Mouse (Mus musculus): ENCODE results near the gene Ipo13. TPM values are rescaled to one million over a fixed set of nuclear protein-coding genes. Genes with fewer than 3 reads are reported as not detected.

The Ipo13 gene
- polyA plus RNA-seq, 1 experiment from 2014 or later = 37.5 TPM

GRCm38 (mm10) chr4:117890750-117891149 is 24.0 kb downstream of the Ipo13 start:
- WGBS = 85% methylated on average over 8 of the region's 8 CpGs
- H3K9ac ChIP-seq = no peak overlapping the region
- H3K4me2 ChIP-seq = peak overlapping the region; percentile 82
- ATAC-seq (ENCODE audit: insufficient read depth, low FRiP score, low read depth) = no peak
- H3K4me3 ChIP-seq (replicated peaks) = peak overlapping the region; percentile 79; the same call in 1 of the 2 replicates
- H3K4me1 ChIP-seq = peaks cover 18% of the 10 kb centered on the region
- H3K36me3 ChIP-seq = peaks cover 28% of the 10 kb centered on the region
- H3K27me3 ChIP-seq (replicated peaks) = no peaks in the 10 kb centered on the region
- no peak overlapping the region for H3K27ac ChIP-seq
- H3K9me3 ChIP-seq = no peaks in the 10 kb centered on the region

GRCm38 (mm10) chr4:117890031-117890430 is 24.8 kb downstream of the Ipo13 start:
- Histone ChIP-seq H3K27me3 (replicated peaks) (no peaks in the 10 kb centered on the region), H3K9me3 (no peaks in the 10 kb centered on the region), H3K4me3 (replicated peaks) (no peak overlapping the region), H3K4me1 (peaks cover 18% of the 10 kb centered on the region), H3K9ac (no peak overlapping the region), H3K27ac (no peak overlapping the region), H3K4me2 (no peak overlapping the region), H3K36me3 (peaks cover 34% of the 10 kb centered on the region)
- 92% methylated on average over 14 of the region's 14 CpGs for WGBS
- ATAC-seq (ENCODE audit: insufficient read depth, low FRiP score, low read depth) = no peak

- Histone ChIP-seq H3K27me3 (replicated peaks) (no peaks in the 10 kb centered on the region), H3K4me3 (replicated peaks) (no peak overlapping the region), H3K4me1 (peaks cover 20% of the 10 kb centered on the region), H3K9me3 (no peaks in the 10 kb centered on the region), H3K4me2 (no peak overlapping the region), H3K27ac (no peak overlapping the region), H3K36me3 (peaks cover 34% of the 10 kb centered on the region), H3K9ac (no peak overlapping the region)
- 86% methylated on average over 15 of the region's 15 CpGs for WGBS
- no peak for ATAC-seq (ENCODE audit: insufficient read depth, low FRiP score, low read depth)
These were observed 25.3 kb downstream of the Ipo13 start for GRCm38 (mm10) chr4:117889471-117889870.

GRCm38 (mm10) chr4:117887920-117888319 is 26.9 kb downstream of the Ipo13 start:
- peak overlapping the region; percentile 96 for H3K4me3 ChIP-seq (replicated peaks)
- 77% methylated on average over 2 of the region's 2 CpGs for WGBS
- H3K36me3 ChIP-seq = peaks cover 29% of the 10 kb centered on the region; the same call in 1 of the 2 replicates
- no peak for ATAC-seq (ENCODE audit: insufficient read depth, low FRiP score, low read depth)
- H3K4me1 ChIP-seq = peaks cover 30% of the 10 kb centered on the region
- peak overlapping the region; percentile 93; the same call in 1 of the 2 replicates for H3K4me2 ChIP-seq
- no peaks in the 10 kb centered on the region for H3K9me3 ChIP-seq
- H3K27me3 ChIP-seq (replicated peaks) = no peaks in the 10 kb centered on the region
- no peak overlapping the region for H3K9ac ChIP-seq
- no peak overlapping the region for H3K27ac ChIP-seq

- Histone ChIP-seq H3K4me1 (peaks cover 36% of the 10 kb centered on the region), H3K9me3 (no peaks in the 10 kb centered on the region), H3K27me3 (replicated peaks) (no peaks in the 10 kb centered on the region), H3K9ac (peak within 1 kb of the TSS; percentile 76), H3K4me2 (peak within 1 kb of the TSS; percentile 93), H3K27ac (peak within 1 kb of the TSS; percentile 66), H3K4me3 (replicated peaks) (peak within 1 kb of the TSS; percentile 96), H3K36me3 (peaks cover 29% of the 10 kb centered on the region; the same call in 1 of the 2 replicates)
- under 1% methylated on average over 36 of the region's 37 CpGs for WGBS
- peak; percentile 89 for ATAC-seq (ENCODE audit: insufficient read depth, low FRiP score, low read depth)
These were observed 27.7 kb downstream of the Ipo13 start, which contains the start of gene Atp6v0b for GRCm38 (mm10) chr4:117887133-117887532. TSS of gene Atp6v0b (minus strand) at chr4:117887333.

- H3K27ac ChIP-seq = peak overlapping the region; percentile 66
- no peak for ATAC-seq (ENCODE audit: insufficient read depth, low FRiP score, low read depth)
- H3K36me3 ChIP-seq = peaks cover 29% of the 10 kb centered on the region; the same call in 1 of the 2 replicates
- peak overlapping the region; percentile 96 for H3K4me3 ChIP-seq (replicated peaks)
- 2% methylated on average over 24 of the region's 24 CpGs for WGBS
- H3K9me3 ChIP-seq = no peaks in the 10 kb centered on the region
- no peaks in the 10 kb centered on the region for H3K27me3 ChIP-seq (replicated peaks)
- H3K4me1 ChIP-seq = peaks cover 41% of the 10 kb centered on the region
- peak overlapping the region; percentile 93 for H3K4me2 ChIP-seq
- peak overlapping the region; percentile 76 for H3K9ac ChIP-seq
These were observed 28.2 kb downstream of the Ipo13 start for GRCm38 (mm10) chr4:117886644-117887043.

GRCm38 (mm10) chr4:117885994-117886393 is 28.8 kb downstream of the Ipo13 start:
- Histone ChIP-seq H3K9ac (no peak overlapping the region), H3K4me3 (replicated peaks) (peak overlapping the region; percentile 96), H3K9me3 (no peaks in the 10 kb centered on the region), H3K4me1 (peaks cover 38% of the 10 kb centered on the region), H3K36me3 (peaks cover 29% of the 10 kb centered on the region; the same call in 1 of the 2 replicates), H3K4me2 (peak overlapping the region; percentile 93), H3K27me3 (replicated peaks) (no peaks in the 10 kb centered on the region), H3K27ac (no peak overlapping the region)
- WGBS = 82% methylated on average over 9 of the region's 9 CpGs
- ATAC-seq (ENCODE audit: insufficient read depth, low FRiP score, low read depth) = no peak

- peaks cover 36% of the 10 kb centered on the region for H3K4me1 ChIP-seq
- no peak for ATAC-seq (ENCODE audit: insufficient read depth, low FRiP score, low read depth)
- H3K27me3 ChIP-seq (replicated peaks) = no peaks in the 10 kb centered on the region
- H3K9ac ChIP-seq = no peak overlapping the region
- H3K27ac ChIP-seq = no peak overlapping the region
- no peak overlapping the region for H3K4me3 ChIP-seq (replicated peaks)
- H3K4me2 ChIP-seq = no peak overlapping the region
- no peaks in the 10 kb centered on the region for H3K9me3 ChIP-seq
- 94% methylated on average over 10 of the region's 10 CpGs for WGBS
- H3K36me3 ChIP-seq = peaks cover 23% of the 10 kb centered on the region; the same call in 1 of the 2 replicates
These were observed 29.7 kb downstream of the Ipo13 start for GRCm38 (mm10) chr4:117885093-117885492.

GRCm38 (mm10) chr4:117884146-117884545 is 30.7 kb downstream of the Ipo13 start:
- H3K27me3 ChIP-seq (replicated peaks) = no peaks in the 10 kb centered on the region
- peaks cover 36% of the 10 kb centered on the region for H3K4me1 ChIP-seq
- no peak overlapping the region for H3K9ac ChIP-seq
- WGBS = 83% methylated on average over 1 of the region's 1 CpGs
- H3K27ac ChIP-seq = no peak overlapping the region
- peak overlapping the region; percentile 91 for H3K4me2 ChIP-seq
- 0 out of 2 replicates have a peak, but pooled peaks cover 19% of the 10 kb centered on the region for H3K36me3 ChIP-seq
- ATAC-seq (ENCODE audit: insufficient read depth, low FRiP score, low read depth) = no peak
- H3K4me3 ChIP-seq (replicated peaks) = no peak overlapping the region
- no peaks in the 10 kb centered on the region for H3K9me3 ChIP-seq

GRCm38 (mm10) chr4:117882701-117883691 is 31.8 kb downstream of the Ipo13 start, which contains the start of gene B4galt2:
TSS of gene B4galt2 (minus strand) at chr4:117883487.
- Histone ChIP-seq H3K4me1 (peaks cover 36% of the 10 kb centered on the region), H3K36me3 (0 out of 2 replicates have a peak, but pooled peaks cover 17% of the 10 kb centered on the region), H3K9me3 (no peaks in the 10 kb centered on the region), H3K27ac (peak within 1 kb of the TSS; percentile 48), H3K9ac (peak within 1 kb of the TSS; percentile 74), H3K27me3 (replicated peaks) (no peaks in the 10 kb centered on the region), H3K4me2 (peak within 1 kb of the TSS; percentile 91), H3K4me3 (replicated peaks) (peak within 1 kb of the TSS; percentile 78)
- ATAC-seq (ENCODE audit: insufficient read depth, low FRiP score, low read depth) = peak; percentile 37; the same call in 1 of the 2 replicates
- WGBS = 2% methylated on average over 50 of the region's 103 CpGs

GRCm38 (mm10) chr4:117878703-117879102 is 36.1 kb downstream of the Ipo13 start:
- Histone ChIP-seq H3K27me3 (replicated peaks) (no peaks in the 10 kb centered on the region), H3K9ac (no peak overlapping the region), H3K4me1 (peaks cover 15% of the 10 kb centered on the region), H3K36me3 (peaks cover 11% of the 10 kb centered on the region; the same call in 1 of the 2 replicates), H3K9me3 (no peaks in the 10 kb centered on the region), H3K4me2 (no peak overlapping the region), H3K27ac (no peak overlapping the region), H3K4me3 (replicated peaks) (no peak overlapping the region)
- ATAC-seq (ENCODE audit: insufficient read depth, low FRiP score, low read depth) = no peak
- 75% methylated on average over 5 of the region's 5 CpGs for WGBS

- Histone ChIP-seq H3K36me3 (peaks cover 11% of the 10 kb centered on the region; the same call in 1 of the 2 replicates), H3K4me2 (no peak overlapping the region)
These were observed 36.5 kb downstream of the Ipo13 start for GRCm38 (mm10) chr4:117878301-117878700.

More at GRCm38 (mm10) chr4:117878301-117878700, 36.5 kb downstream of the Ipo13 start:
- H3K27ac ChIP-seq = no peak overlapping the region
- peaks cover 11% of the 10 kb centered on the region for H3K4me1 ChIP-seq
- WGBS = 62% methylated on average over 10 of the region's 10 CpGs
- H3K27me3 ChIP-seq (replicated peaks) = no peaks in the 10 kb centered on the region
- no peak overlapping the region for H3K4me3 ChIP-seq (replicated peaks)
- H3K9ac ChIP-seq = no peak overlapping the region
- ATAC-seq (ENCODE audit: insufficient read depth, low FRiP score, low read depth) = no peak
- H3K9me3 ChIP-seq = no peaks in the 10 kb centered on the region
